Mouse (Mus musculus) ES-Bruce4 (cell line): ENCODE measurements around the gene Ippk. TPM values are rescaled to one million over a fixed set of nuclear protein-coding genes. Genes with fewer than 3 reads are reported as not detected.

Experiments used
- H3K27ac ChIP-seq: 2 replicates; pipeline ENCODE4 v1.5.1; 2012; ENCODE audit warnings: low read length, inconsistent platforms; ENCODE audit not compliant: insufficient read depth
- H3K27me3 ChIP-seq: 2 replicates; pipeline ENCODE4 v1.6.1; 2012; ENCODE audit warnings: mild to moderate bottlenecking, low read length, inconsistent platforms; ENCODE audit not compliant: control insufficient read depth, poor library complexity, insufficient read depth, severe bottlenecking
- H3K36me3 ChIP-seq: 2 replicates; pipeline ENCODE4 v1.6.1; 2012; ENCODE audit warnings: inconsistent platforms, mild to moderate bottlenecking, low read length, moderate library complexity; ENCODE audit not compliant: control insufficient read depth, poor library complexity, insufficient read depth, severe bottlenecking
- H3K4me1 ChIP-seq: one replicate; pipeline ENCODE4 v1.8.1; 2011; ENCODE audit warnings: low read length; ENCODE audit not compliant: control insufficient read depth, insufficient read depth
- H3K4me3 ChIP-seq: 2 replicates; pipeline ENCODE4 v1.5.1; 2011; ENCODE audit warnings: low read depth, mild to moderate bottlenecking, low read length
- H3K9ac ChIP-seq: 2 replicates; pipeline ENCODE4 v1.6.1; 2012; ENCODE audit warnings: low read depth, mild to moderate bottlenecking, inconsistent platforms; ENCODE audit not compliant: poor library complexity, severe bottlenecking
- H3K9me3 ChIP-seq: replicated peaks from 2 replicates; pipeline ENCODE4 v1.6.1; 2012; ENCODE audit warnings: mild to moderate bottlenecking, low read length, inconsistent platforms; ENCODE audit not compliant: control insufficient read depth, poor library complexity, insufficient read depth, severe bottlenecking
- CTCF ChIP-seq: IDR thresholded peaks from one replicate; pipeline ENCODE4 v1.8.1; 2011; ENCODE audit warnings: low read depth, low read length
- EP300 ChIP-seq: IDR thresholded peaks from 2 replicates; pipeline ENCODE4 v1.6.1; 2011; ENCODE audit warnings: low read depth, low read length; ENCODE audit not compliant: insufficient read depth
- POLR2A ChIP-seq: IDR thresholded peaks from one replicate; pipeline ENCODE4 v1.8.1; 2011; ENCODE audit warnings: low read length; ENCODE audit not compliant: insufficient read depth
- polyA plus RNA-seq: library from polyadenylated mRNA; stranded (reverse); fragments of >200 nt; gene quantifications from 2 replicates; pipeline ENCODE4 v1.2.4, GENCODE M21; 2011; ENCODE audit warnings: low read depth; ENCODE audit not compliant: missing spikeins, insufficient read depth, insufficient read length

Ippk gene
- polyA plus RNA-seq, 1 experiment: 16.4 TPM

DNA sequence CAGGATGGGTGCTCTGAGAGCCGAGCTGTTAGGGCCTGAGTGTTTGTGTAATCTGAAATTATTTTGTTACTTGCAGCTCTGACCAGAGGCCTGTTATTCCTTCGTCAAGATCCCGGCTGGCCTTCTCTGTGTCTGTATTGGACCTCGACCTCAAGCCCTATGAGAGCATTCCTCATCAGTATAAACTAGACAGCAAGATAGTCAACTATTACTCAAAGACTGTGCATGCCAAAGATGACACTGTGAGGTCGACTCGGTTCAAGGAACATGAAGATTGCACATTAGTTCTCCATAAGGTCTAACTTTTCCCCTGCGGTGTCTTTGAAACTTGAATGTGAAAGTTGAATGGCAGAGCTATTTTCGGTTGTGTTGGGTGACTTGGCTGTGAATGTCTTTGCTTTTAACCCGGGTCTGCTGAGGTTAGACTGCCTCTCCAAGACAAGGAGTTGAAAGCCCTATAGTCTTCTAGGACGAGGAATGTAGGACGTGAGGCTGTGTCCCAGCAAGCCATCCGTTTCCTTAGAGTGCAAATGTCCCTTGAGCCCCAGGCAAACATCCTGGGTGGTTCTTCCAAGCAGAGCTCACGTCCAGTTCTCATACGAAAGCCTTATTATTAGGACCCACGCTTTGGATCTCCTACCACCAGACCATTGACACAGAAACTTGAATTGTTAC lies 40.5 kb downstream of the Ippk start:
- no peak overlapping the region for H3K4me3 ChIP-seq
- peaks cover 29% of the 10 kb centered on the region for H3K36me3 ChIP-seq
- no peaks in the 10 kb centered on the region for H3K27me3 ChIP-seq
- no peak overlapping the region for H3K27ac ChIP-seq
- no peaks in the 10 kb centered on the region for H3K4me1 ChIP-seq
- H3K9me3 ChIP-seq: no peaks in the 10 kb centered on the region
- TF ChIP-seq CTCF (no peak), POLR2A (no peak), EP300 (no peak)
- H3K9ac ChIP-seq: no peak overlapping the region

DNA sequence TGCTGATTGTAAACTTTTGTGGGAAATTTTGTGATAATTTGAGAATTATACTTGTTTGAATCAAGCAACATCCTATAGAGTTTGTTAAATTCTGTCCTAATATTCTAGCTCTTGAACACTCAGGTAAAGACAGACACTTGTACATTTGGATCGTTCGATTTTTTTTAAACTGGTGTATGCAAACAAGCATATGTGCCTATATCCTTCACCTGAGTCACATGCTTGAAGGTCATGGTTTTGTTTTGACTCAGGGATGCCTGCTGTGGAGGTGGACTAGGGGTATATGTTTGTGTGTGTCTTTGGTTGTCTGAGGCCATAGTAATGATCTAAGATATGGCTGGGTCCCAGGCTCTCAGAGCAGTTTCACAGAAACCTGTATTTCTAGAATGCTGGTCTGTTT lies 41.9 kb downstream of the Ippk start:
- H3K27ac ChIP-seq: no peak overlapping the region
- H3K4me3 ChIP-seq: no peak overlapping the region
- no peak overlapping the region for H3K9ac ChIP-seq
- no peaks in the 10 kb centered on the region for H3K4me1 ChIP-seq
- H3K27me3 ChIP-seq: no peaks in the 10 kb centered on the region
- H3K9me3 ChIP-seq: no peaks in the 10 kb centered on the region
- H3K36me3 ChIP-seq: peaks cover 29% of the 10 kb centered on the region
- TF ChIP-seq CTCF (no peak), EP300 (no peak), POLR2A (no peak)

DNA sequence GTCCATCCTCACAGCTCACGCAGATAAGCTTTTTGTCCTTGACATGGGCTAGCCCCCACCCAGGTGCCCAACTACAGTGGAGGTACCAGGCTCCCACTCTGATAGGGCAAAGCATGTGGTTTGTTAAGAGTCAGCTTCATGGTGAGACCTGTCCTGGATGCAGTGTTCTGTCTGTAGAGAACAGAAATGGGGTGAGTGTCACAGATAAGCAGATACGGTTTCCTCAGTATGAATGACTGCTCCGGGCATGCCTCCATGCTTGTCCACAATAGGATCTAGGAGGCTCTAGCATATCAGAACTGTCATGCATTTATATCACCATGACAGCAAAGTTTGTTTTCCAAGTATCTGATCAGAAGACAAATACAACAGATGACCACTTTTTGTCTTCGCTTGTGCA lies 44.8 kb downstream of the Ippk start:
- Histone ChIP-seq H3K4me1 (no peaks in the 10 kb centered on the region), H3K9me3 (no peaks in the 10 kb centered on the region), H3K4me3 (no peak overlapping the region), H3K27me3 (no peaks in the 10 kb centered on the region), H3K9ac (no peak overlapping the region), H3K27ac (no peak overlapping the region), H3K36me3 (peaks cover 23% of the 10 kb centered on the region)
- no peak for TF ChIP-seq EP300
- TF ChIP-seq CTCF: no peak
- no peak for TF ChIP-seq POLR2A

DNA sequence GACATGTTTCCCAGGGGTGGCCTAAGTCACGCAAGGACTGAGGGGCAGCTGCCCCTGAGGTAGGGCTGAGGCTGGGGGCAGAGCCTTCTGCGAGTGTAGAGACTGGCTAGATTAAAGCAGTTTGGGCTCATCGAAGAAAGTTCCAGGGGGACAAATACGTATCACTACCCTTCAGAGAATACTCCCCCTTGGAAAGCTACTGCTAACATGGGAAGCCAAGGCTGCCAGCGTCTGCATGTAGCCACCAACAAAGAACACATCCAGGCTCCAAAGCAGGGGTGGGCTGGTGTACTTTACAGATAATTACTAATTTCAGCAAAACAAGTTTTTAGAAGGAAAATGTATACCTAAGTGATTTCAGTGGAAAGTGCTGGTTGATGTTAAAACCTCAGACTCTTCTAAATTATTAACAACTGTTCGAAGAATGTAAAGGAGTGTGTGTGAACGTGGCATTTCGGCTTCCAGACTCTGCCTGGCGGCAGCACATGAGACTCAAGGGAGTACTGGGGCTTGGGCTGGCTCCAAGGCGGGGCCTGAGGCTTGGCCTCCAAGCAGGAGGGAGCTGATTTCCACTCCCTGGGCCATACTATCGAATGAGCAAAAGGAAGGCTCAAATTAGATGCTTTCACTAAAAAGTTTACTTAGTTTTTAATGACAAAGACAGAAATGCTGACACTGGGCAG lies 45.5 kb downstream of the Ippk start:
- H3K9ac ChIP-seq: no peak overlapping the region

DNA sequence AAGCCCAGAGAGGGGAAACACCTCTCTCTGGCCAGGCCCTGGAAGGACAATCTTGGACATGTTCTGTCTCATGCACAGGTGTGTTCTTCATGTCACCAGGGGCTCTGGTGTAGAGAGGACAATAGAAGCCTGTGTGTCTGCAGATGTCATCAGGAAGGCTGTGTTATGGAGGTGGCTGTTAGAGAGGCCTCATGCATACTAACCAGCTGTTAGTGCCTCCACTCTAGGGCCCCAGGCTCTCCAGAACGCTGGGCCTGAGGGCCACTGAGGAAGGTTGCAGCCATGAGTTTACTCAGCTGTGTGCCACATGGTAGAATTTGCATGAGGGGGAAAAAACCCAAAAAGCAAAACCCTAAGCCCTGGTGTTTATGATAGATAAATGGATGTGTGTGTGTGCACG lies 46.5 kb downstream of the Ippk start:
- peaks cover 16% of the 10 kb centered on the region for H3K36me3 ChIP-seq
- no peak for TF ChIP-seq EP300
- TF ChIP-seq CTCF: no peak
- no peak for TF ChIP-seq POLR2A
- no peaks in the 10 kb centered on the region for H3K27me3 ChIP-seq
- H3K27ac ChIP-seq: no peak overlapping the region
- H3K4me3 ChIP-seq: no peak overlapping the region
- no peaks in the 10 kb centered on the region for H3K4me1 ChIP-seq
- no peaks in the 10 kb centered on the region for H3K9me3 ChIP-seq
- no peak overlapping the region for H3K9ac ChIP-seq

More for the DNA sequence above, 45.5 kb downstream of the Ippk start:
- TF ChIP-seq POLR2A (no peak), CTCF (no peak), EP300 (no peak)
- Histone ChIP-seq H3K4me3 (no peak overlapping the region), H3K9me3 (no peaks in the 10 kb centered on the region), H3K36me3 (peaks cover 20% of the 10 kb centered on the region), H3K4me1 (no peaks in the 10 kb centered on the region), H3K27ac (no peak overlapping the region), H3K27me3 (no peaks in the 10 kb centered on the region)

DNA sequence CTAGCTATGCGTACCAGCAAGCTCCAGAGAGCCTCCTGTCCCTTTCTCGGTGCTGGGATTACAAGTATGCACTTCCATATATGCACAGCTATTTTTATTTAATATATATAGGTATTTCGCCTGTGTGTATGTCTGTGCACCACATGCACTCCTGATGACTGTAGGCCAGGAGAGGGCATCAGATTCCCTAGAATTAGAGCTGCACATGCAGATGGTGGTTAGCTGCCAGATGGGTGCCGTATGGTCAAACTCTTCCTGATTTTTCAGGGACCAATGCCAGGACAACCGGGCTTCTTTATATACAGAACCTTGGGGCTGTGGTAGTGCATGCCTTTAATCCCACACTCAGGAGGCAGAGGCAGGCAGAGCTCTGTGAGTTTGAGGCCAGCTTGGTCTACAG lies 48.0 kb downstream of the Ippk start:
- H3K4me3 ChIP-seq: no peak overlapping the region
- TF ChIP-seq EP300 (no peak), CTCF (no peak), POLR2A (no peak)

More for the DNA sequence above, 48.0 kb downstream of the Ippk start:
- Histone ChIP-seq H3K9ac (no peak overlapping the region), H3K36me3 (peaks cover 8% of the 10 kb centered on the region; the same call in 1 of the 2 replicates), H3K27me3 (no peaks in the 10 kb centered on the region), H3K9me3 (no peaks in the 10 kb centered on the region), H3K27ac (no peak overlapping the region), H3K4me1 (no peaks in the 10 kb centered on the region)
